Mouse (Mus musculus): Measurements from ENCODE around the gene Sf3a1.

DNA sequence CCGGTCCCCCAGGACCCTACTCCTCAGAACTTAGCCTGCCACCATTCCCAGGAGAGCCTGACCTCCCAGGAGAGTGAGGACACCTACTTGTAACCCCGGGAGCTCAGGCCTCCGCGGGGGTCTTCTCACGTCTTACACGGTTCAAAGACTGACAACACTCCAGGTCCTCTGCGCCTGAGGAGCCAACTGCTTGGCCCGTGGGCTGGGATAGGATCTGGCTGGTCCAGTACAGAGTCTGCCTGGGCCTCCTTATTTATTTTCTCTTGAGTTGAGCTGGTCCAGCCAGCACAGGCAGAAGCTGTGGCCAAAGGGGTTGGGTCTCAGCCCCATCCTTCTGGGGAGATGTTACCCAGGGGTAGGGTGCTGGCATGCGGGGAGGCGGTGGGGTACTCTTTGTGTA is 54.9 kb downstream of the Sf3a1 start:
- TF ChIP-seq CTCF (IDR thresholded peaks at IDR 0.05; ENCODE audit: control insufficient read depth, insufficient read depth, insufficient replicate concordance, low read depth, low read length) (no peak), POLR2A (IDR thresholded peaks at IDR 0.05; ENCODE audit: control insufficient read depth, low read depth, low read length) (no peak)

Measured in testis, adult 2 months (tissue).